Mouse (Mus musculus): Measurements from ENCODE around the gene Farp1. TPM values are rescaled to one million over a fixed set of nuclear protein-coding genes. Genes with fewer than 3 reads are reported as not detected.
"Not testable (repeated sequence)": the region's sequence is repeated elsewhere in the genome, so short reads cannot be mapped to it uniquely, and the experiment has no call there.

Farp1 gene
- total and polyA plus RNA-seq, 3 experiments: 6.4 to 11.1 (median 10.9) TPM

DNA sequence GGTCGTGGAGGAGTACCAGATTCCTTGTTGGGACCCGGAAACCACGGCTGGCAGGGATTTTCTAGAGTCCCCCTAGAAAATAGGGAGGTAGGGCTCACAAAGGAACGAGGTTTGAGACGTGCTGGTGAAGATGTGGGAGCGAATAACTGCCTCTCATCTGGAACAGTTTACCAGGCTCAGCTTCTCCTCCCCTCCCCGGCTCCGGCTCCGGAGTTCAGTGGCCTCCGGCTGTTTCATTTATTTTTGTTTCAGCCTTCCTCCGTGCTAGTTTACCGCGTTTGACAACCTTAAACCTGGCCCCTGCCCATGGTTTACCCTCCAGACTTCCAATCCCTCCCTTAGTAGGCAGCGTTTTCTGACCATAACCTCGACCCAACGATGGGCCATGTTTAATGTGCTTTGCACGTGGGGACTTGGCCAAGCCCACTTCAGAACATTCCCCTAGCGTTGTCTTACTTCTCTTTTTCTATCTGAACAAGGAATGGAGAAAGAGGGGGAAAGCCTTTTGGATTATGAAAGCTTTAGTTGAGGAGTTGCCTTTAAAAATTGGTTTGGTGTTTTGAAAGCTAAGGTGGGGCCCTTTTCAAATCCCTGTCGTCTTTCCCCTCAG, 1.7 kb downstream of the Farp1 start:
- intact Hi-C loops (cut with DNase I): loop anchor here (5.0 kb wide), 2 partner anchors 71 to 204 kb away; no protein-coding TSS in a partner anchor
- Histone ChIP-seq H3K36me3 (ENCODE audit: control insufficient read depth, insufficient read depth, low read length) (no peaks in the 10 kb centered on the region), H3K79me2 (replicated peaks; ENCODE audit: control insufficient read depth, insufficient read depth, low read length) (no peaks in the 10 kb centered on the region), H3K9ac (ENCODE audit: low read depth, low read length) (peak overlapping the region; percentile 95), H3K4me3 (peak overlapping the region; percentile 67), H3K27me3 (ENCODE audit: control insufficient read depth, insufficient read depth, low read length) (no peaks in the 10 kb centered on the region), H3K27ac (peak overlapping the region; percentile 89), H3K4me1 (ENCODE audit: control insufficient read depth, insufficient read depth, low read length) (peaks cover 3% of the 10 kb centered on the region; the same call in 1 of the 2 replicates)
- WGBS: 5% methylated on average over 19 of the region's 19 CpGs
- TF ChIP-seq EP300 (IDR thresholded peaks at IDR 0.05; ENCODE audit: insufficient read depth, low read depth, low read length) (no peak), CTCF (IDR thresholded peaks at IDR 0.05) (no peak), POLR2A (IDR thresholded peaks at IDR 0.05; ENCODE audit: insufficient read depth, low read depth, low read length) (no peak)
- DNase-seq: peak; percentile 13 to 41

DNA sequence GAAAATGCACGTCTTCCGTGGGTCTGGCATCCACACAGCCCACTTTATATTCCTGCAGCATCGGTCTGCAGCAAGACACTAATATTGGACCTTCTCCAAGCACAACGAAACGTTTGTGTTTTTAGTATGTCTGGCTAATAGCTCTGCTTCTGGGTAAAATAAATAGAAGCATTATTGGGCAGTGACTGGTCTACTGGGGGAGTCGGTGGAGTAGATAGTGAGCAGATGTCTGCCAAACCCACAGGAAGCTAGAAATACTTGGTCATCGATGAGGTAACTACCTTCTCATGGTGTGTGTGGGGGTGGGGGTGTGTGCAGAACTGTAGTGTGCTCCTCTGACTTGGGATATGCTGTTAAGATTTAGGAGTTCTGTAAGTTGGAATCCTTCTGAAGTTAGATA, 2.3 kb downstream of the Farp1 start:
- H3K4me1 ChIP-seq (ENCODE audit: control insufficient read depth, insufficient read depth, low read length): peaks cover 3% of the 10 kb centered on the region; the same call in 1 of the 2 replicates
- no peak for DNase-seq
- intact Hi-C loops (cut with DNase I): loop anchor here (5.0 kb wide), 2 partner anchors 70 to 205 kb away; no protein-coding TSS in a partner anchor
- H3K36me3 ChIP-seq (ENCODE audit: control insufficient read depth, insufficient read depth, low read length): no peaks in the 10 kb centered on the region
- WGBS: 22% methylated on average over 7 of the region's 7 CpGs
- peak overlapping the region; percentile 89 for H3K27ac ChIP-seq
- no peak overlapping the region; the same call in 1 of the 2 replicates for H3K4me3 ChIP-seq
- H3K9ac ChIP-seq (ENCODE audit: low read depth, low read length): no peak overlapping the region
- H3K79me2 ChIP-seq (replicated peaks; ENCODE audit: control insufficient read depth, insufficient read depth, low read length): no peaks in the 10 kb centered on the region
- no peaks in the 10 kb centered on the region for H3K27me3 ChIP-seq (ENCODE audit: control insufficient read depth, insufficient read depth, low read length)
- TF ChIP-seq POLR2A (IDR thresholded peaks at IDR 0.05; ENCODE audit: insufficient read depth, low read depth, low read length): no peak
- TF ChIP-seq EP300 (IDR thresholded peaks at IDR 0.05; ENCODE audit: insufficient read depth, low read depth, low read length): no peak

DNA sequence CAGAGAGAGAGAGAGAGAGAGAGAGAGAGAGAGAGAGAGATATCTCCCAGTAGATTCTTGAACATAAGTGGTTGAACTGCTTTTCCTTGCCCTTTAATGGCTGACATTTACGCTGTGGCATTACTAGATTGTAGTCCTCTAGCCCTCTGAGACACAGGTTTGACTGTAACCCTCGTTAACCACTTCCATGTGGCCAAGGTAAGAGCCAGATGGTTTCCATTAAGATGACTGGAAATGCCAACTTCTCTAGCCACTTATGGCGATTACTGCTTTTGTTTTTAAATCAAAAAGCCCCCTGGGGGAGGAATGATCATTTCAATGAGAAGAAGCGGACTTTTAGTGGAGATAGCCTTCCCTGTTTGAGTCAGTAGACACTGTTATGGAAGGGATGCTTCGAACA, 3.7 kb downstream of the Farp1 start:
- no peak for DNase-seq
- H3K4me3 ChIP-seq: no peak overlapping the region
- H3K9ac ChIP-seq (ENCODE audit: low read depth, low read length): no peak overlapping the region
- no peak overlapping the region for H3K27ac ChIP-seq
- intact Hi-C loops (cut with DNase I): loop anchor here (5.0 kb wide), 2 partner anchors 69 to 206 kb away; no protein-coding TSS in a partner anchor
- peaks cover 3% of the 10 kb centered on the region; the same call in 1 of the 2 replicates for H3K4me1 ChIP-seq (ENCODE audit: control insufficient read depth, insufficient read depth, low read length)
- 83% methylated on average over 5 of the region's 5 CpGs for WGBS
- TF ChIP-seq CTCF (IDR thresholded peaks at IDR 0.05) (no peak), EP300 (IDR thresholded peaks at IDR 0.05; ENCODE audit: insufficient read depth, low read depth, low read length) (no peak), POLR2A (IDR thresholded peaks at IDR 0.05; ENCODE audit: insufficient read depth, low read depth, low read length) (no peak)
- H3K27me3 ChIP-seq (ENCODE audit: control insufficient read depth, insufficient read depth, low read length): no peaks in the 10 kb centered on the region
- peaks cover 3% of the 10 kb centered on the region; the same call in 1 of the 2 replicates for H3K79me2 ChIP-seq (replicated peaks; ENCODE audit: control insufficient read depth, insufficient read depth, low read length)
- H3K36me3 ChIP-seq (ENCODE audit: control insufficient read depth, insufficient read depth, low read length): no peaks in the 10 kb centered on the region

- intact Hi-C loops (cut with DNase I): no loop called here
- no peak for DNase-seq
- H3K36me3 ChIP-seq (ENCODE audit: control insufficient read depth, insufficient read depth, low read length): no peaks in the 10 kb centered on the region
- no peaks in the 10 kb centered on the region for H3K27me3 ChIP-seq (ENCODE audit: control insufficient read depth, insufficient read depth, low read length)
- H3K9ac ChIP-seq (ENCODE audit: low read depth, low read length): no peak overlapping the region
- 90% methylated on average over 3 of the region's 3 CpGs for WGBS
- 0 out of 2 replicates have a peak, but pooled peaks cover 2% of the 10 kb centered on the region for H3K4me1 ChIP-seq (ENCODE audit: control insufficient read depth, insufficient read depth, low read length)
- H3K27ac ChIP-seq: no peak overlapping the region
- H3K4me3 ChIP-seq: no peak overlapping the region
- H3K79me2 ChIP-seq (replicated peaks; ENCODE audit: control insufficient read depth, insufficient read depth, low read length): peaks cover 3% of the 10 kb centered on the region; the same call in 1 of the 2 replicates
- TF ChIP-seq EP300 (IDR thresholded peaks at IDR 0.05; ENCODE audit: insufficient read depth, low read depth, low read length) (no peak), CTCF (IDR thresholded peaks at IDR 0.05) (no peak), POLR2A (IDR thresholded peaks at IDR 0.05; ENCODE audit: insufficient read depth, low read depth, low read length) (no peak)
These were observed 9.1 kb downstream of the Farp1 start for GRCm38 (mm10) chr14:121044145-121044544.

DNA sequence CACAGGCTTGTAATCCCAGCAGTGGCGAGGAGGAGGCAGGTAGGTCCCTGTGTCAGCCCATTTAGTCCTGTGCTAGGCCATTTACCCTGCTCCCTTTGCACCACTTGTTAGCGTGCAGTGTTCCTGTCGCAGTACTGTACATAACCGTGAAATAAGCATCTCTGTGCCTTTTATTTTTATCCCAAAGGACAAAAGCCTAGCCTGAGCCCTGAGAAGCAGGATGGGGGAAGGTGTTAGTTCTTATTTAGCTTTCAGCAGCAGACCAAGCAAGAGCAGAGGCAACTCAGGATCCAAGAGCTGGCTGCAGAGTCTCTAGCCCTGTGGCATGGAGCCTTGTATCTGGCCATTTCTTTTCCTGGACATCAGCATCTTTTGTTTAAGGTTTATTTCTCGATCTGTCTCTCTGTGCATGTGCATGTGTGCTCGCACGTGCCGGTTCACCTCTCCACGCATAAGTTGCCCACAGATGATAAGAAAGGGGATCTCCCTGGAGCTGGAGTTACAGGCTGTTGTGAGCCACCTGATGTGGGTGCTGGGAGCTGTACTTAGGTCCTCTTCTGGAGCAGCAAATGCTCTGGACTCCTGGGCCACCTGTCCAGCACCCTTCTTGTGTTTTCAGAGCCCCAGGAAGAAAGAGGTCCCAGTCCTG, 11.4 kb downstream of the Farp1 start:
- 83% methylated on average over 9 of the region's 9 CpGs for WGBS
- no peak for DNase-seq
- Histone ChIP-seq H3K9ac (ENCODE audit: low read depth, low read length) (no peak overlapping the region), H3K4me1 (ENCODE audit: control insufficient read depth, insufficient read depth, low read length) (0 out of 2 replicates have a peak, but pooled peaks cover 2% of the 10 kb centered on the region), H3K36me3 (ENCODE audit: control insufficient read depth, insufficient read depth, low read length) (no peaks in the 10 kb centered on the region), H3K27ac (no peak overlapping the region), H3K27me3 (ENCODE audit: control insufficient read depth, insufficient read depth, low read length) (no peaks in the 10 kb centered on the region), H3K4me3 (no peak overlapping the region), H3K79me2 (replicated peaks; ENCODE audit: control insufficient read depth, insufficient read depth, low read length) (peaks cover 3% of the 10 kb centered on the region; the same call in 1 of the 2 replicates)
- TF ChIP-seq EP300 (IDR thresholded peaks at IDR 0.05; ENCODE audit: insufficient read depth, low read depth, low read length) (no peak), POLR2A (IDR thresholded peaks at IDR 0.05; ENCODE audit: insufficient read depth, low read depth, low read length) (no peak), CTCF (IDR thresholded peaks at IDR 0.05) (no peak)
- intact Hi-C loops (cut with DNase I): no loop called here

DNA sequence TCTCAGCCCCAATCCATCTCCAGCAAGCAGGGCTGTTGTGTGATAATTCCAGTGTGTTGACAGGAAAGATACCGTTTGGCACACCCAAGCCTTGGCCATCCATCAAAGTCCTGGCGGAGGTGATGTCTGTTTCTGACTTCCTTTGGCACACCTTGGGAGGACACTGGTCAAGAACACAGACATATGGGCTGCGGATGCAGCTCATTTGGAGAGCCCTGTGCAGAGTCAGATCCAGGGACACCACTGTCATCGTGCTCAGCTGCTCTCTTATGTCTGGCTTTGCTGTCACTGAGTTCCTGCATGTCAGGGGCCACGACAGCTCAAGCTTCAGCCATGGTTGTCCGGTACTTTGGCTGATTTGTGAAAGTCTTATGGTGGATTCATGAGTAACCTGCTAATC, 12.8 kb downstream of the Farp1 start:
- Histone ChIP-seq H3K4me3 (no peak overlapping the region), H3K4me1 (ENCODE audit: control insufficient read depth, insufficient read depth, low read length) (peaks cover 7% of the 10 kb centered on the region), H3K27ac (no peak overlapping the region), H3K27me3 (ENCODE audit: control insufficient read depth, insufficient read depth, low read length) (no peaks in the 10 kb centered on the region), H3K9ac (ENCODE audit: low read depth, low read length) (no peak overlapping the region), H3K36me3 (ENCODE audit: control insufficient read depth, insufficient read depth, low read length) (no peaks in the 10 kb centered on the region; the same call in 1 of the 2 replicates), H3K79me2 (replicated peaks; ENCODE audit: control insufficient read depth, insufficient read depth, low read length) (peaks cover 3% of the 10 kb centered on the region; the same call in 1 of the 2 replicates)
- 44% methylated on average over 6 of the region's 6 CpGs for WGBS
- TF ChIP-seq EP300 (IDR thresholded peaks at IDR 0.05; ENCODE audit: insufficient read depth, low read depth, low read length) (no peak), CTCF (IDR thresholded peaks at IDR 0.05) (no peak), POLR2A (IDR thresholded peaks at IDR 0.05; ENCODE audit: insufficient read depth, low read depth, low read length) (no peak)
- intact Hi-C loops (cut with DNase I): no loop called here
- DNase-seq: no peak

DNA sequence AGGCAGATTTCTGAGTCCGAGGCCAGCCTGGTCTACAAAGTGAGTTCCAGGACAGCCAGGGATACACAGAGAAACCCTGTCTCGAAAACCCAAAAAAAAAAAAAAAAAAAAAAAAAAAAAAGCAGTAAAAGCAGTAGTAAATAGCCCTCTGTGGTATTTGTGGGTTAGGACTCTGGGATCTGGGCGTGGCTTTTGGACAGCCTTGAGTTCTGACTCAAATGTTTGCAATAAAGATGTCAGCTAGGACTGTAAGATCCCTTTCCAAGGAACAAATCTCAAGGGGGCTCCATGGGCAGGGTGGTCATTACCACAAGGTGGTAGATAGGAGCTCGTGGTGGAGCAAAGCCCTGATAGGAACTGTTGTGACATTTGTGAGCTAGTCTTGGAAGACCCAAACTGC, 16.0 kb downstream of the Farp1 start:
- intact Hi-C loops (cut with DNase I); H3K79me2 ChIP-seq (replicated peaks; ENCODE audit: control insufficient read depth, insufficient read depth, low read length); H3K36me3 ChIP-seq (ENCODE audit: control insufficient read depth, insufficient read depth, low read length); H3K4me3 ChIP-seq; H3K27me3 ChIP-seq (ENCODE audit: control insufficient read depth, insufficient read depth, low read length); DNase-seq; H3K4me1 ChIP-seq (ENCODE audit: control insufficient read depth, insufficient read depth, low read length); H3K9ac ChIP-seq (ENCODE audit: low read depth, low read length); H3K27ac ChIP-seq: not testable (repeated sequence)
- 79% methylated on average over 3 of the region's 4 CpGs for WGBS

Measured in heart, adult 2 months (tissue).